Mouse (Mus musculus) limb, embryonic 14.5 days (tissue): ENCODE results near the gene Cfap70. TPM values are rescaled to one million over a fixed set of nuclear protein-coding genes. Genes with fewer than 3 reads are reported as not detected.

Experiments
- ATAC-seq: fragments of 200-750 bp; cut with Nextera tagmentation; 2 replicates; pipeline ENCODE4 v1.8.0; 2017; ENCODE audit warnings: low read depth, moderate number of reproducible peaks, moderate TSS enrichment; ENCODE audit not compliant: low FRiP score
- DNase-seq: peaks from one replicate; pipeline ENCODE4 v3.0.0-alpha.2; 2015; ENCODE audit warnings: low spot score
- H3K27ac ChIP-seq: fragments of 300-500 bp; sonication (generic); replicated peaks from 2 replicates; pipeline ENCODE4 v1.5.1; 2014; ENCODE audit warnings: low read depth, mild to moderate bottlenecking, low read length, moderate library complexity, mixed read lengths
- H3K27me3 ChIP-seq: fragments of 300-500 bp; sonication (generic); 2 replicates; pipeline ENCODE4 v1.6.1; 2014; ENCODE audit warnings: low read length, mixed read lengths; ENCODE audit not compliant: control insufficient read depth, insufficient read depth
- H3K36me3 ChIP-seq: fragments of 300-500 bp; sonication (generic); 2 replicates; pipeline ENCODE4 v1.6.1; 2014; ENCODE audit warnings: mild to moderate bottlenecking, low read length, moderate library complexity, mixed read lengths; ENCODE audit not compliant: control insufficient read depth, insufficient read depth
- H3K4me1 ChIP-seq: fragments of 300-500 bp; sonication (generic); 2 replicates; pipeline ENCODE4 v1.6.1; 2014; ENCODE audit warnings: antibody characterized with exemption, low read length, mixed read lengths; ENCODE audit not compliant: control insufficient read depth, insufficient read depth
- H3K4me2 ChIP-seq: fragments of 300-500 bp; sonication (generic); replicated peaks from 2 replicates; pipeline ENCODE4 v1.6.1; 2014; ENCODE audit warnings: low read depth, mild to moderate bottlenecking, low read length, moderate library complexity; ENCODE audit not compliant: severe bottlenecking
- H3K4me3 ChIP-seq: fragments of 300-500 bp; sonication (generic); replicated peaks from 2 replicates; pipeline ENCODE4 v1.5.1; 2014; ENCODE audit warnings: low read length
- H3K9ac ChIP-seq: fragments of 300-500 bp; sonication (generic); 2 replicates; pipeline ENCODE4 v1.6.1; 2014; ENCODE audit warnings: mild to moderate bottlenecking, low read depth, low read length, moderate library complexity; ENCODE audit not compliant: severe bottlenecking
- H3K9me3 ChIP-seq: fragments of 300-500 bp; sonication (generic); 2 replicates; pipeline ENCODE4 v1.6.1; 2016; ENCODE audit warnings: low read length; ENCODE audit not compliant: control insufficient read depth
- POLR2A ChIP-seq: fragments of 200-500 bp; IDR thresholded peaks from 2 replicates; pipeline ENCODE4 v1.8.0; 2012; ENCODE audit warnings: inconsistent platforms, mild to moderate bottlenecking, moderate library complexity, borderline replicate concordance; ENCODE audit not compliant: insufficient read depth, insufficient read length; ENCODE audit errors: extremely low read depth
- WGBS: fragments of 180-500 bp; shearing (Covaris S2); extraction: QIAGEN DNeasy Blood & Tissue Kit; methylation state at CpG from one replicate; pipeline ENCODE4 v1.1.7; 2014; 5-methylcytosine and 5-hydroxymethylcytosine counted together
- polyA plus RNA-seq, 2 experiments: library from polyadenylated mRNA; depleted of rRNA in 1 of 2; stranded (reverse) in 1 of 2; unstranded in 1 of 2; fragments of >200 nt; fragmentation: Nextera tagmentation in 1 of 2; extraction: Ambion mirVana in 1 of 2; gene quantifications; 2 replicates each; pipeline versions ENCODE4 v1.2.1 to v1.2.3; 2012 to 2014

The Cfap70 gene
- 0.18 and 0.30 TPM in 2 replicates for polyA plus RNA-seq (2012; rRNA removed)
- polyA plus RNA-seq (2014; fragmentation: Nextera tagmentation; extraction: Ambion mirVana), result 0.15 and 0.76 TPM in 2 replicates

DNA sequence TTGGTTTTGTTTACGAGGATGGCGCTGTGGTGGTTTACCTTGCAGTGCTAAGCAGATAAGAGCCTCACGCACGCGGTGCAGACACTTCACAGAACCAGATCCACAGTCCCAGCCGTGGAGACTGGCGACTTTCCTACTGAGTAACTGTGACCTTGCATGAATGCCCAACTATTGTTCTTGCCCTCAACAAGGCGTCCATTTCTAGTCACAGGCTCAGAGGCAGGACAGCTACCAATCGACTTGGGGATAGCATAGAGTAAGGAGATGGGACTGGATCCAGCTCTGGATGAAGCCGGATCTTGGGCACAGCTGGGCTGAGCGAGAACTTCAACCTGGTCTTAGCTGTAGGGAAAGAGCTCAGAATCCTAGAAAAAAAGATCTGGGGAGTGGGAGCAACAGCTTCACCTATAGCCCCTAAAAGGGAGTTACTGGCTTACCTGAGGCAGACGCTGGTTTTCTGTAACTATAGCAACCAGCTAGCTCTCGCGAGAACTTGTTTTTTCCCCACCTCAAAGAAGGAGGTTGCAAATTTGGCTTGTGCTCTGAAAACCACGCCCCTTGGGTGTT, at the start of gene Cfap70:
Gene Cfap70, minus strand, starts transcription at position 462 of the 567 bp plus-strand sequence.
- ATAC-seq, result peak; percentile 71
- Histone ChIP-seq H3K27ac (no peak within 1 kb of the TSS), H3K4me3 (peak within 1 kb of the TSS; percentile 34), H3K9me3 (no peaks in the 10 kb centered on the region), H3K9ac (peak within 1 kb of the TSS; percentile 29; the same call in 1 of the 2 replicates), H3K36me3 (peaks cover 16% of the 10 kb centered on the region), H3K4me1 (peaks cover 8% of the 10 kb centered on the region; the same call in 1 of the 2 replicates), H3K27me3 (no peaks in the 10 kb centered on the region), H3K4me2 (peak within 1 kb of the TSS; percentile 69)
- 3% methylated on average over 15 of the region's 15 CpGs for WGBS
- no peak for TF ChIP-seq POLR2A
- peak; percentile 82 for DNase-seq

DNA sequence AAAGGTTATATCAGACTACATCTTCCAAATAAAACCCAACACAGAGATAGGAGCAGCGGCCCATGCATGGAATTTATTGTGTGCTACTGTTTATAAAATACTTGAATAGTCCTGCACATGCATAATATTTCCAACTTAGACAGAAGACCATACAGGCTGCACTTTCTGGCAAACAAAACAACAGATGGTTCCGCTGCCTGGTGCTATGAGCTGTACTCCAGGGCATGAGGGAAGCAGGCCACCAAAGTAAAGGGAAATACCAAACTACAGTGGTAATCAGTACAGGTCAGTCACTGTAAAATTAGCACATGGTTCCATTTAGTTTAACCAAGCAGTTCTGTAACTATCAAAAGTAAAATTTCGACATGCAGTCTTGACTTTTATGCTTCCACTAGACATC, 48.0 kb upstream of the Cfap70 start:
- no peaks in the 10 kb centered on the region for H3K9me3 ChIP-seq
- TF ChIP-seq POLR2A, result no peak
- no peak overlapping the region for H3K27ac ChIP-seq
- no peak overlapping the region for H3K9ac ChIP-seq
- ATAC-seq (no peak), DNase-seq (no peak)
- no peak overlapping the region for H3K4me3 ChIP-seq
- H3K4me1 ChIP-seq, result no peaks in the 10 kb centered on the region
- no peaks in the 10 kb centered on the region for H3K27me3 ChIP-seq
- H3K36me3 ChIP-seq, result peaks cover 48% of the 10 kb centered on the region
- no peak overlapping the region for H3K4me2 ChIP-seq
- WGBS, result 72% methylated on average over 3 of the region's 3 CpGs

DNA sequence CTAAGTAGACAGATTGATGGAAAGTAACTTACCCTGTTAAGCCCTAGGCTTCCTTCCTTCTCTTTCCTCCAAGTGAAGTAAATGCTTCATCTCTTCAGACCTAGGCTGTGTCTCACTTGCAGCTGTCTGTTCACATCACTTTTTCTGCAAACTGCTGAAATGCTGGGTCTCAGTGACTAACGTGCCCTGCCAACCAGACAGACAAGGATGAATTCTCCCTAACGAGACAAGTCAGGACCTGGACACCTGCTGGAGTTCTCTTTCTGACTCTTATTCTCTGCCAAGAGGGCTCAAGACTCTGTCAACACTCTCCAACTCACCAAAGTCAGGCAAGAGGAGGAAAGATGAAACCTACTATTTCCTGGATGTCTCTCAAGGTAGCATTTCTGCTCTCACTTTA, 44.6 kb upstream of the Cfap70 start, which contains the start of gene Mss51:
Gene Mss51, minus strand, starts transcription at position 299 of the 400 bp plus-strand sequence.
- Histone ChIP-seq H3K27me3 (no peaks in the 10 kb centered on the region), H3K4me2 (no peak within 1 kb of the TSS), H3K36me3 (peaks cover 49% of the 10 kb centered on the region), H3K9me3 (no peaks in the 10 kb centered on the region), H3K27ac (no peak within 1 kb of the TSS), H3K4me3 (no peak within 1 kb of the TSS), H3K4me1 (no peaks in the 10 kb centered on the region), H3K9ac (no peak within 1 kb of the TSS)
- DNase-seq (no peak), ATAC-seq (no peak)
- TF ChIP-seq POLR2A, result no peak
- 76% methylated on average over 2 of the region's 2 CpGs for WGBS

DNA sequence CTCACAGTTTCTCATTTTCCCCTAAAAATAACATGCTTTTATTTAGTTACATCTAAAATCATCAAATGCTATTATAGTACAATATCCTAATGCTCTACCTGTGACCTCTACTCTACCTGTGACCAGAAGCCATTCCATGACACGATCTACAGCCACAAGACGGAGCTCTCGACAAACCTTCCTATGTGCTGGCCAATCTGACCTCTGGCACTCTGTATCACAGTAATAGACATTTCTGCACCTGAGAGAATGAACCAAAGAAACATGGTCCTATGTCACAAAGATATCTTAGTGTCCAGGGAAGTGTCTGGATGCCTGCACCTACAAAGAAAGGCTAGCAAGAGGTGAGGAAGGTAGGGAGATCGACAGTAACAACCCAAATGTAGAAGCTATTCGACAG, 34.0 kb upstream of the Cfap70 start:
- no peak for TF ChIP-seq POLR2A

DNA sequence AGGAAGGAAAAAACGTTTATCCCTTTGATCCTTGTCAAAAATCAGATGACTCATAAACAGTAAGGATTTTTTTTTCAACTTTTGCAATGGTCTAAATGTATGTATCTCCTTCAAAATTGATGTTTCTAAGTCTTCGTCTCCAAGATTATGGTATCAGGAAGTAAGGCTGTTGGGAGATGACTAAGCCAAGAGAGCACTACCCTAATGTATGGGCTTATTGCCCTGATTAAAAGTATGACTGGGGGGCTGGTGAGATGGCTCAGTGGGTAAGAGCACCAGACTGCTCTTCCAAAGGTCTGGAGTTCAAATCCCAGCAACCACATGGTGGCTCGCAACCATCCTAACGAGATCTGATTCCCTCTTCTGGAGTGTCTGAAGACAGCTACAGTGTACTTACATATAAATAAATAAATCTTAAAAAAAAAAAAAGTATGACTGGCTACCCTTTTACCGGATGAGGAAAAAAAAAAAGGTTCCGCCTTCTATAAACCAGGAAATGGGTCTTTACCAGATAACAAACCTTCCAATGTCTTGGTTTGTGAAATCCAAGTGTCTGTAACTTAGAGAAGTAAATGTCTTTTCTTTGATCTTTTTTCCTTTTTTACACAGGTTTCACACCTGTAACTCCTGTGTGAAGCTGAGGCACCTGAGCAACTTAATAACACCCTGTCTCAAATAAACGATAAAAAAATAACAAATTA, 30.2 kb upstream of the Cfap70 start:
- Histone ChIP-seq H3K4me1 (peaks cover 10% of the 10 kb centered on the region), H3K9ac (no peak overlapping the region), H3K4me2 (no peak overlapping the region), H3K4me3 (no peak overlapping the region), H3K27ac (no peak overlapping the region), H3K27me3 (no peaks in the 10 kb centered on the region), H3K36me3 (peaks cover 19% of the 10 kb centered on the region), H3K9me3 (no peaks in the 10 kb centered on the region)
- 87% methylated on average over 7 of the region's 7 CpGs for WGBS
- no peak for ATAC-seq
- no peak for DNase-seq
- TF ChIP-seq POLR2A, result no peak

More for the DNA sequence above, 34.0 kb upstream of the Cfap70 start:
- 98% methylated on average over 5 of the region's 5 CpGs for WGBS
- Histone ChIP-seq H3K27ac (no peak overlapping the region), H3K4me3 (no peak overlapping the region), H3K27me3 (no peaks in the 10 kb centered on the region), H3K4me2 (no peak overlapping the region), H3K4me1 (no peaks in the 10 kb centered on the region), H3K36me3 (peaks cover 31% of the 10 kb centered on the region), H3K9me3 (no peaks in the 10 kb centered on the region), H3K9ac (no peak overlapping the region)
- DNase-seq, result no peak
- no peak for ATAC-seq
